Mouse (Mus musculus): ENCODE measurements around the gene Zdhhc17.

GRCm38 (mm10) chr10:110986682-110987081 lies 23.3 kb downstream of the Zdhhc17 start:
- TF ChIP-seq POLR2A (IDR thresholded peaks at IDR 0.05; ENCODE audit: low read depth, low read length) (no peak), CTCF (IDR thresholded peaks at IDR 0.05; ENCODE audit: borderline replicate concordance, insufficient read depth, low read length) (no peak)

Measured in embryonic fibroblast, embryonic 13.5 days (primary cell).